In genomic region chr5:64536393-64537112, GRCm38 (mm10) we compare ENCODE assay signal across 8 mouse cellular contexts.
DNase-seq lines count a peak whose midpoint lies in the region; ATAC-seq and TF ChIP-seq lines count a peak whose summit lies in the region.

No protein-coding gene starts in this region.

- H3K4me1 ChIP-seq in midbrain, embryonic 16.5 days (ENCODE audit: control insufficient read depth, insufficient read depth, low read length): no peaks in the 10 kb centered on the region

- H3K4me2 ChIP-seq in myocyte (ENCODE audit: low read depth): no peak overlapping the region
- H3K4me2 ChIP-seq in midbrain, embryonic 16.5 days (ENCODE audit: low read length): no peak overlapping the region

- H3K27me3 ChIP-seq in myocyte (ENCODE audit: control insufficient read depth, insufficient read depth, insufficient read length): no peaks in the 10 kb centered on the region
- no peaks in the 10 kb centered on the region for H3K27me3 ChIP-seq in midbrain, embryonic 16.5 days (ENCODE audit: control insufficient read depth, insufficient read depth, low read depth, low read length)

- no peak for TF ChIP-seq POLR2A in myocyte (IDR thresholded peaks at IDR 0.05; ENCODE audit: insufficient read length, low read depth)

- no peak overlapping the region for H3K4me3 ChIP-seq in myocyte
- H3K4me3 ChIP-seq in midbrain, embryonic 16.5 days (ENCODE audit: low read depth, low read length): no peak overlapping the region

- WGBS in midbrain, embryonic 16.5 days: 86% methylated on average over 20 of the region's 20 CpGs

- no peak overlapping the region for H3K9ac ChIP-seq in midbrain, embryonic 16.5 days (ENCODE audit: low read depth, low read length)

- H3K79me2 ChIP-seq in myocyte (ENCODE audit: control insufficient read depth, insufficient read depth): no peaks in the 10 kb centered on the region

- H3K9me3 ChIP-seq in midbrain, embryonic 16.5 days (replicated peaks; ENCODE audit: control insufficient read depth, low read length, poor library complexity, severe bottlenecking): no peaks in the 10 kb centered on the region

- H3K27ac ChIP-seq in midbrain, embryonic 16.5 days (ENCODE audit: low read length): no peak overlapping the region

- H3K36me3 ChIP-seq in myocyte (ENCODE audit: control insufficient read depth, insufficient read depth): no peaks in the 10 kb centered on the region
- no peaks in the 10 kb centered on the region for H3K36me3 ChIP-seq in midbrain, embryonic 16.5 days (ENCODE audit: control insufficient read depth, insufficient read depth, low read length)

- DNase-seq in embryo, embryonic 10 days (ENCODE audit: low spot score): peak; percentile 45
- no peak for DNase-seq in embryo, embryonic 9.5 days (ENCODE audit: extremely low spot score)
- DNase-seq in urinary bladder, postnatal 25 days (ENCODE audit: low spot score): peak; percentile 28
- DNase-seq in urinary bladder, postnatal 10 days (ENCODE audit: low spot score): no peak
- DNase-seq in kidney, postnatal 4 days: peak; percentile 76 to 85
- no peak for DNase-seq in spleen, adult 12 weeks (ENCODE audit: low spot score)

- no peak for ATAC-seq in midbrain, embryonic 16.5 days

- no peak overlapping the region for H3ac ChIP-seq in myocyte (ENCODE audit: control insufficient read depth, insufficient read length)

TF ChIP-seq in myocyte, 11 proteins besides CTCF, POLR2A, EP300 and RAD21:
- peak; percentile 64; the same call in 1 of the 2 replicates for TF ChIP-seq CEBPB (IDR thresholded peaks at IDR 0.05; ENCODE audit: insufficient read depth, poor library complexity, severe bottlenecking)
- peak in 2 of 3 experiments; percentile 46 to 53 for TF ChIP-seq MYOD1 (IDR thresholded peaks at IDR 0.05; ENCODE audit: control insufficient read depth in 1 of 3, insufficient read length in 2 of 3, low read depth in 2 of 3)
- no peak for TF ChIP-seq E2F4 (IDR thresholded peaks at IDR 0.05; ENCODE audit: insufficient read depth)
- TF ChIP-seq MYOG (IDR thresholded peaks at IDR 0.05; ENCODE audit: control insufficient read depth in 1 of 3, insufficient read depth in 1 of 3, insufficient read length in 2 of 3, low read depth in 2 of 3): peak in 1 of 3 experiments; percentile 66
- no peak for TF ChIP-seq TCF3 (IDR thresholded peaks at IDR 0.05; ENCODE audit: insufficient read length, low read depth)
- TF ChIP-seq SRF (IDR thresholded peaks at IDR 0.05; ENCODE audit: control insufficient read depth, insufficient read length, low read depth): no peak
- TF ChIP-seq TCF12 (IDR thresholded peaks at IDR 0.05; ENCODE audit: insufficient read depth, poor library complexity, severe bottlenecking): no peak
- TF ChIP-seq MAX (IDR thresholded peaks at IDR 0.05; ENCODE audit: low read depth): no peak
- no peak for TF ChIP-seq POLR2AphosphoS2 (IDR thresholded peaks at IDR 0.05; ENCODE audit: insufficient read length, low read depth)

Comparison
In these comparisons a context has a peak if more than half of its experiments do, and no peak if none do; other contexts are left out.
1. DNase-seq: peak in embryo, embryonic 10 days (single experiment), urinary bladder, postnatal 25 days (single experiment) and kidney, postnatal 4 days (2 of 2); none in embryo, embryonic 9.5 days (single experiment), urinary bladder, postnatal 10 days (single experiment) and spleen, adult 12 weeks (single experiment).